ENCODE assay signal across 7 mouse cellular contexts in the genomic region with DNA sequence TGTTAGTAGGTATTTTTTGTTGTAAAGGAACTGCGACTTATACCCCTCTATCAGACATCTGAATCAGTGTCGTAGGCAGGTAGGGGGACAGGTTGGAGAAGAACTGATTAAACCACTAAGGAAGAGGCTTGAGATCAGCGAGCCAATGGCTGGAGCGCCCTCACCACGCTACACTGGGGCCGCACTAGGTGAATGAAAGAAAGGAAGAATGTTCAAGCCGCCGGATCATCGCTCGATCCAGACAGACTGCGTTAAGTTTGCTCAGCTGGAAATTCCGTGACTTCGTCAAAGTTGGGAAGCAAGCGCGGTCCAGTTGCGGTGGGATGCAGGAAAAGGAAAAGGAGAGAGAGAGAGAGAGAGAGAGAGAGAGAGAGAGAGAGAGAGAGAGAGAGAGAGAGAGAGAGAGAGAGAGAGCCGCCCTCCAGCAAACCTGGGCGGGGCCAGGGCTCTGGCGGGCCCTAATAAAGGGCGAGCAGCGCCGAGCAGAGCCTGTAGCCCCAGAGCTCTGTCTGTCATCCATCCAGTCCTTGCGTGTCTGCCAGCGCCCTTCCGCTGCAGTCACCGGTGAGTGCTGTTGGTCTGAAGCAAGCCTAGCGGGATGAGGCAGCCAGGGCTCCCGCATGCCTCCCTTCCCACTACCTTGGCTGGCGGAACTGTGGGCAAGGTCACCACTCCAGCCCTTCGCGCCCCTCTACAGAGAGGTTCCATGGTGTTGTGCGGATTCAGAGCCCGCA. TPM values are rescaled to one million over a fixed set of nuclear protein-coding genes. Genes with fewer than 3 reads are reported as not detected.
A peak's percentile ranks its signal among the peaks of the same experiment; 100 is the strongest.
DNase-seq lines count a peak whose midpoint lies in the region; ATAC-seq and TF ChIP-seq lines count a peak whose summit lies in the region.

A gene (plus strand): TSS at position 490 of the 734 bp plus-strand sequence.

- peak; percentile 91 for ATAC-seq in common myeloid progenitor, adult 5-6 weeks (replicated peaks; ENCODE audit: low read depth, poor library complexity, severe bottlenecking)
- peak; percentile 90 for ATAC-seq in intestine, embryonic 14.5 days (replicated peaks; ENCODE audit: low FRiP score, low TSS enrichment, low read depth)

- peak; percentile 61; the same call in 1 of the 2 replicates for TF ChIP-seq POLR2A in small intestine, adult 2 months (IDR thresholded peaks at IDR 0.05; ENCODE audit: low read depth, low read length)

- H3K36me3 ChIP-seq in intestine, embryonic 14.5 days (ENCODE audit: control insufficient read depth, insufficient read depth, low read length), result no peaks in the 10 kb centered on the region
- no peaks in the 10 kb centered on the region for H3K36me3 ChIP-seq in limb, embryonic 10.5 days
- no peaks in the 10 kb centered on the region for H3K36me3 ChIP-seq in midbrain, embryonic 10.5 days
- H3K36me3 ChIP-seq in small intestine, adult 2 months (ENCODE audit: control insufficient read depth, insufficient read depth, low read length), result no peaks in the 10 kb centered on the region

- peak within 1 kb of the TSS; percentile 43 for H3K4me3 ChIP-seq in intestine, embryonic 14.5 days (ENCODE audit: low read depth, low read length)
- peak within 1 kb of the TSS; percentile 65 for H3K4me3 ChIP-seq in limb, embryonic 10.5 days
- H3K4me3 ChIP-seq in midbrain, embryonic 10.5 days, result peak within 1 kb of the TSS; percentile 66
- peak within 1 kb of the TSS; percentile 62 for H3K4me3 ChIP-seq in small intestine, adult 2 months (ENCODE audit: low read depth, low read length)

- H3K4me2 ChIP-seq in intestine, embryonic 14.5 days (ENCODE audit: low read length), result peak within 1 kb of the TSS; percentile 96

- no peak for TF ChIP-seq CTCF in small intestine, adult 2 months (IDR thresholded peaks at IDR 0.05; ENCODE audit: extremely low read depth, insufficient read length, insufficient replicate concordance, low read depth, low read length)

- peak; percentile 81 to 90 for DNase-seq in adrenal gland, adult (ENCODE audit: inconsistent age in 2 of 2, low spot score in 1 of 2)
- peak; percentile 76 to 81 for DNase-seq in gastrocnemius, postnatal 4 days (ENCODE audit: low spot score in 2 of 2)
- DNase-seq in intestine, embryonic 14.5 days (ENCODE audit: low spot score), result peak; percentile 80
- peak; percentile 80 for DNase-seq in limb, embryonic 10.5 days (ENCODE audit: low spot score)
- DNase-seq in midbrain, embryonic 10.5 days (ENCODE audit: low spot score), result peak; percentile 78

- no peaks in the 10 kb centered on the region for H3K9me3 ChIP-seq in intestine, embryonic 14.5 days (ENCODE audit: control insufficient read depth, low read length)
- no peaks in the 10 kb centered on the region for H3K9me3 ChIP-seq in limb, embryonic 10.5 days (replicated peaks)
- H3K9me3 ChIP-seq in midbrain, embryonic 10.5 days (replicated peaks), result no peaks in the 10 kb centered on the region

- under 1% methylated on average over 33 of the region's 33 CpGs for WGBS in intestine, embryonic 14.5 days
- 1% methylated on average over 32 of the region's 33 CpGs for WGBS in limb, embryonic 10.5 days
- under 1% methylated on average over 33 of the region's 33 CpGs for WGBS in midbrain, embryonic 10.5 days
- WGBS in small intestine, adult 2 months, result 2% methylated on average over 32 of the region's 33 CpGs

- H3K27me3 ChIP-seq in intestine, embryonic 14.5 days (replicated peaks; ENCODE audit: control insufficient read depth, insufficient read depth, low read length), result no peaks in the 10 kb centered on the region
- H3K27me3 ChIP-seq in limb, embryonic 10.5 days (ENCODE audit: low read depth, poor library complexity, severe bottlenecking), result peaks cover 31% of the 10 kb centered on the region
- H3K27me3 ChIP-seq in midbrain, embryonic 10.5 days (ENCODE audit: low read depth, poor library complexity, severe bottlenecking), result peaks cover 50% of the 10 kb centered on the region
- 0 out of 2 replicates have a peak, but pooled peaks cover 3% of the 10 kb centered on the region for H3K27me3 ChIP-seq in small intestine, adult 2 months (ENCODE audit: control insufficient read depth, insufficient read depth, low read length)

- no peak within 1 kb of the TSS; the same call in 1 of the 2 replicates for H3K27ac ChIP-seq in intestine, embryonic 14.5 days (ENCODE audit: low read depth)
- H3K27ac ChIP-seq in limb, embryonic 10.5 days, result peak within 1 kb of the TSS; percentile 85
- peak within 1 kb of the TSS; percentile 83 for H3K27ac ChIP-seq in midbrain, embryonic 10.5 days (replicated peaks)
- 0 out of 2 replicates have a peak within 1 kb of the TSS, but pooled peaks have one; percentile 2 for H3K27ac ChIP-seq in small intestine, adult 2 months (ENCODE audit: insufficient read depth, low read depth, low read length)

- H3K9ac ChIP-seq in intestine, embryonic 14.5 days (ENCODE audit: low read length), result peak within 1 kb of the TSS; percentile 48

- H3K4me1 ChIP-seq in intestine, embryonic 14.5 days (replicated peaks; ENCODE audit: control insufficient read depth, insufficient read depth, low read length), result peaks cover 10% of the 10 kb centered on the region; the same call in 1 of the 2 replicates
- peaks cover 18% of the 10 kb centered on the region for H3K4me1 ChIP-seq in limb, embryonic 10.5 days
- peaks cover 15% of the 10 kb centered on the region for H3K4me1 ChIP-seq in midbrain, embryonic 10.5 days
- H3K4me1 ChIP-seq in small intestine, adult 2 months (ENCODE audit: control insufficient read depth, insufficient read depth, insufficient read length, low read length), result no peaks in the 10 kb centered on the region; the same call in 1 of the 2 replicates

RNA-seq across cellular contexts. Expression of the gene that starts here (rescaled TPM):
- 0.92 and 1.6 TPM in 2 replicates for total RNA-seq in common myeloid progenitor, adult 5-6 weeks (2017)
- 10 to 100 TPM; 25.8 to 28.2 TPM for total RNA-seq in gastrocnemius, postnatal 4 days (2021)
- 1.1 and 1.3 TPM in 2 replicates for polyA plus RNA-seq in intestine, embryonic 14.5 days (2014; fragmentation: Nextera tagmentation; extraction: Ambion mirVana)
- 0.54 and 0.55 TPM in 2 replicates for polyA plus RNA-seq in limb, embryonic 10.5 days (2016; fragmentation: Nextera tagmentation; extraction: Ambion mirVana)
- polyA plus RNA-seq in midbrain, embryonic 10.5 days (2016; fragmentation: Nextera tagmentation; extraction: Ambion mirVana), result 0.49 and 0.70 TPM in 2 replicates
- 3.1 and 3.8 TPM in 2 replicates for polyA plus RNA-seq in small intestine, adult 2 months (2012; rRNA removed)

Comparison
In these comparisons a context has a peak if more than half of its experiments do, and no peak if none do; other contexts are left out.
1. RNA of the gene that starts here (total RNA-seq): 25.8 to 28.2 TPM in gastrocnemius, postnatal 4 days; 0.92 to 1.6 TPM in common myeloid progenitor, adult 5-6 weeks; every median in the first group is over 10 times any median in the second.
2. Peak in DNase-seq, H3K4me3 ChIP-seq and H3K27ac ChIP-seq in limb, embryonic 10.5 days; RNA of the gene not detected or under 1 TPM.
3. Peak in DNase-seq, H3K4me3 ChIP-seq and H3K27ac ChIP-seq in midbrain, embryonic 10.5 days; RNA of the gene not detected or under 1 TPM.
4. Peak in every context shown above with its lines, with median percentiles within 50 percentile points of each other: DNase-seq and H3K4me3 ChIP-seq.